Mouse (Mus musculus) retina, postnatal 1 day (tissue): ENCODE data around the gene Hist1h1a.
"Not testable (repeated sequence)": the region's sequence is repeated elsewhere in the genome, so short reads cannot be mapped to it uniquely, and the experiment has no call there.

Source experiments
- DNase-seq: peaks from one replicate; pipeline ENCODE4 v3.0.0-alpha.2; 2012

Hist1h1a gene

DNA sequence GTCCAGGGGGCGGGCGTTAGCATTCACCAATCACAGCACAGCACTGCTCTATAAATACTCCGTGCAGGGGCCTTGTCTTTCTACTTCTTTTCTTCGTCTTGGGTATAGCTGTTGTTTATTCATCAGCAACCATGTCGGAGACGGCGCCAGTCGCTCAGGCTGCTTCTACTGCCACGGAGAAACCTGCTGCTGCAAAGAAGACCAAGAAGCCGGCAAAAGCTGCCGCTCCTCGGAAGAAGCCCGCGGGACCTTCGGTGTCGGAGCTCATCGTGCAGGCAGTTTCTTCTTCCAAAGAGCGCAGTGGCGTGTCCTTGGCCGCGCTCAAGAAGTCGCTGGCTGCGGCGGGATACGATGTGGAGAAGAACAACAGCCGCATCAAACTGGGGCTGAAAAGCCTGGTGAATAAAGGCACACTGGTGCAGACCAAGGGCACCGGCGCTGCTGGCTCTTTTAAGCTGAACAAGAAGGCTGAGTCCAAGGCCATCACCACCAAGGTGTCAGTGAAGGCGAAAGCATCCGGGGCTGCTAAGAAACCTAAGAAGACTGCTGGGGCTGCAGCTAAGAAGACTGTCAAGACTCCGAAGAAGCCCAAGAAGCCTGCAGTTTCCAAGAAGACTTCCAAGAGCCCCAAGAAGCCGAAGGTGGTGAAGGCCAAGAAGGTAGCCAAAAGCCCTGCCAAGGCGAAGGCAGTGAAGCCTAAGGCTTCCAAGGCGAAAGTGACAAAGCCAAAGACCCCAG is at the start of gene Hist1h1a:
Gene Hist1h1a (plus strand): TSS at position 81 of the 738 bp plus-strand sequence.
- peak; percentile 96 for DNase-seq

DNA sequence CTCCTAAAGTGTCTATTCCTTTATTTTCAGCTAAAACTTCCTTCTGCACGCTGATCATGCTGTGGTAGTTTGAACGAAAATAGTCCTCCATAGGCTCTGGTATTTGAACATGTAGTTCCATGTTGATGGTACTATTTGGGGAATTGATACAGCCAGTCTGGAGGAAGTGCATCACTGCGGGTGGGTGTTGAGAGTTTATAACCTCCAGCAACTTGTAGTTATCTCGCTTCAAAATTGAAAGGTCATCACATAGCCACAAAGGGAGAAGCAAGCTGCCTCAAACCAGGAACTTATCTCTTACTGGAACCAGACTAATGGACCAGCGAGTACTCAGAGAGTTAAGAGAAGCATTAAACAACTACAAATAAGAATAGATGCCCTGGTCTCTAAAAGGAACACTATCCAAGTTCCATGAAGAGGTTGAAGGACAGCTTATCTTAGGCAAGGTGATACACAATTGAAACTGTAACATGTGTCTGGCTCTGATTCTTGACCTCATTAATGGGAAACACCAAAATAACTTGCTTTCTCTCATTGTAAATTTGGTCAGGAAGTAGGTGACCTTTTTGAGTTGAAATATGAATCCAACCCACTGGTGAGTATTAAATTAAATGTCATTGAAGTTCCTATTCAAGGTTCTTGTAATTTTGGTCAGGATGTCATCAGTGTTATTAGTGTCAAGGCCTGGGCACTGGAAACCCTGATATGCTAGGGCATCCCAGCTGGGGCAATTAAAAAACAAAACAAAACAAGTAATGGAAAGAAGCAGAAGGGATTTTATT is 47.0 kb upstream of the Hist1h1a start:
- DNase-seq = no peak

DNA sequence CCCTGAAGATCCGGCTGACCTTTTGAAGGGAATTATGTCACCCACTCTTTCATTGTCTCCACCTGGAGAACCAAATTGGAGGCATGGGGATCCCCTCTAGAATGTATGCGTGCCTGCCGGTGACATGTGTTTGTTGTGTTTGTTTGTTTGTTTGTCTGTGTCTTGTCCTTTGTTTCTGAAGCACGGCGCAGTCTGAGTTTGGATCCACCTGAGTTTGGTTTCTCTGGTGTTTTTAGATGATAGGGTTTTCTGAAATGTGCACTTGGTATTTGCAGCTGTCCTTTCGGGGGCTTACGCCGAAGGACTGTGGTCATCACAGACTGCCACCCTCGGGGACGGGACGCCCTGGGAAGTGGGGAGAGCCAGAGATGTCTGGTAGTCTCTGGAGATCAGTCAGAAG is 46.3 kb upstream of the Hist1h1a start:
- no peak for DNase-seq

DNA sequence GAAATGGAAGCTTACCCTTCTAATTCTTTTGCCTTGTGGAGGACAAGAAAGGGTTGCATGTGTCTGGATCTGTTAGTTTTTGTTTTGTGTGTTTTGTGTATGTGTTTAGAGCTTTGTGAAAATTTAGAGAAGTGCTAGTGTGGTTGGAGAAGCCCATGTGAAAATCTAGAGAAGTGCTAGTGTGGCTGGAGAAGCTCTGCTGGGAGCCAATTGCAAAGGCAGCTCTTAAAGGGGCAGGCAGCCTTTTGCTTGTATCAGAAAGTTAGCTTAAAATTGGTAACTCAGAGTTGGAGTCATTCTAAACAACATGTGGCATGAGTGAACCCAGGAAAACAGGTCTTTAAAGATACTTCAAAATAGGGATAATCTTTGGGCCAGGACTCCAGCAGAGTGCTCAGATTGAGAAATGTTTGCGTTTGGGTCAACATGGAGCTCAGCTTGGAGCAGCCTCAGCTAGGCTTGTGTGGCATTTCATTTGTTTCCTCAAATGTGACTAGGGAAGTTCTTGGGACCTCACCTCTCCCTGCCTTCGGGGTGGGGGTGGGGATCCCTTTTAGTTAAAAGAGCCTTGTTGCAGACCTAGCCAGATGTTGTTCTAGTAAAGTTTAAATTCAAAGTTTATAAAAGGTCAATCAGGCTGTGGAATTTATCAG is 45.7 kb upstream of the Hist1h1a start:
- not testable (repeated sequence) for DNase-seq

DNA sequence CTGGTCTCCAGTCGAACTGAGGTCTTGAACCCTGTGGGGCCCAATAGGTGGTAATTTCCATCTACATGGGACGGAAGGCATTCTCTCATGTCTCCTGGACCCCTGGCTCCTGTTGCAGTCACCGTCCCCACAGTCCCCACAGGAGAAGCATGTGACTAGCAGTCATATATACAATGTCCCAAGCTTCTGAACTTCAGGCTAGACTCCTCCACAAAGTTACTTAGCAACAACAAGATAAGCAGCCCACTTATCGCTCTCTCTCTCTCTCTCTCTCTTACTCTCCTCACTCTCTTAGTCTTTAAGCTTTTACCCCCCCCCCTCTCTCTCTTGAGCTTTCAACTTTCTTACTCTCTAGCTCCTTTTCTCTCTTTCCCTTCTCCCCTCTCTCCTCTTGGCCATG is 39.2 kb upstream of the Hist1h1a start:
- DNase-seq = no peak

DNA sequence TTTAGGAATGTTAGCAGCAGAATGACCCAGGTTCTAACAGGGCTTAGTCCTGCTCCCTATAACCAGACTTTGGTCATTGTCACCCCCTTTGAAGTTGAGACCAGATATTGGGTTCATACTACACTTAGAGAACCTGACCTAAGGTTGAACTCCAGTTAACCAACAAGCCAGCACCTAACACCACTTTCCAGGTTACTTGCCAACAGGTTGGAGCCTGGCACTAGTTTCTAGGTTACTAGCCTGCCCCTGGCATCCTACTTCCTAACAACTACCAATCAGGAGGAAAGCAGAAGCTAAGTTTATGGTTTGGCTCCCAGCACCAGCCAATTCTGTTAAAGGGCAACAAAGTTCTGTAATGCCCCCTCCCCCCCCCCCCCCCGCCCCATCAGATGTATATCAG is 38.3 kb upstream of the Hist1h1a start:
- no peak for DNase-seq

DNA sequence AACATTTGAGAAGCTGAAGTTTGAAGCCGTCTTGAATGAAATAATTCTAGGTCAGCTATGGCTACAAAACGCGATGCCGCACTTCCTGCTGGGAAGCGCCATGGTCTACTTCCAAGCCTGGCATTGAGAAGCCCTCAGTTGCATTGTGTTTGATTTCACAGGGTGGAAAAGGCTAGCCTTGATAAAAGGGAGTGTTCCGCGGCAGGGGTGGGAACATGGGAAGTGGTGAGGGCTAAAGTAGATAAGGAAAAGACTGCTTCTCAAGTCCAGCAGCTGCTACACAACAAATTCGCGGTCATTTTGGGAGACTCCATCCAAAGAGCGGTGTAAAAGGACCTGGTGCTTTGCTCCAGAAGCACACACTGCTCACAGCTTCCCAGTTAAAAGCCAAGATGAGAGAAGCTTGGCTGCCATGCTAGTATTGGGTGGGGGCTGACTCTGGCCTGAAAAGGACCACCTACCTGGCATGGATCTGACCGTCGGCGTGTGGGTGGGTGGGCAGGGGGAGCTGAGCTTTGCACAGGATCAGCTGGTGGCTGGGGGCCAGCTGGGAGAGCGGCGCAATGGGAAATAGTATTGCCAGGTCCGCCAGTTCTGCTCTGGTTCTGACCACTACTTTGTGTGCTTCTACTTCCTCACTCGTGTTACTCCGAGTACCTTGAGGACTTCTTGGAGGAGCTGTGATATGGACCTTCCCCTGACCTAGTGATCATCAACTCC is 34.8 kb upstream of the Hist1h1a start:
- DNase-seq = no peak

DNA sequence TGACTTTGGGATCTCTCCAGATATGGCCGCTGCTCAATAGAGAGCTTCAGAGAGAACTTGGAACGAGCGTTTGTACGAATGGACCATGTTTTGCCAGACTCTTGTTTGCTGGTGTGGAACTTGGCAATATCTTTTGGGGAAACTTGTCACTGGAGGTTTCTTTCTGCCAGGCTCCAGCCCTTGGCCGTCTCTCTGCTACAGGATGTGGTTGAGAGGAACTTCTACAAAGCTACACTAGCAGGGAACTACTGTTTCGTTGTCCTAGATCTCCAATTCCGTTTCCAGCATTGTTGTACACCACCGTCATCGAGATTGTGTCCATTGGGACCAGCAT is 34.3 kb upstream of the Hist1h1a start:
- DNase-seq = no peak

DNA sequence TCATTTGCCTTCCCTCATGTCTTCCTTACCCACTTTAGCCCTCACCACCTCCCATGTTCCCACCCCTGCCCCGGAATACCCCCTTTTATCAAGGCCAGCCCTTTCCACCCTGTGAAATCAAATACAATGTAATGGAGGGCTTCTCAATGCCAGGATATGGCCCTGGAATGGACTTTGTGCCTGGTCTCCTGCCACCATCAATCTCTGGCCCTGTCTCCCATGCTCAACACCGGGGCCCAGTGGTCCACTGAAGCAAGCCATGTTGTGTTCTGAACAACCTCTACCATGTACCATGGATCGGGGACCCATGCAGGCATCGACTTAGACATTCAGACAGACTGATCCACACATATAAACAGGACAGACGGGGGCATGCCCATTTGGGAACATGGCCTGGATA is 33.8 kb upstream of the Hist1h1a start:
- DNase-seq = no peak

DNA sequence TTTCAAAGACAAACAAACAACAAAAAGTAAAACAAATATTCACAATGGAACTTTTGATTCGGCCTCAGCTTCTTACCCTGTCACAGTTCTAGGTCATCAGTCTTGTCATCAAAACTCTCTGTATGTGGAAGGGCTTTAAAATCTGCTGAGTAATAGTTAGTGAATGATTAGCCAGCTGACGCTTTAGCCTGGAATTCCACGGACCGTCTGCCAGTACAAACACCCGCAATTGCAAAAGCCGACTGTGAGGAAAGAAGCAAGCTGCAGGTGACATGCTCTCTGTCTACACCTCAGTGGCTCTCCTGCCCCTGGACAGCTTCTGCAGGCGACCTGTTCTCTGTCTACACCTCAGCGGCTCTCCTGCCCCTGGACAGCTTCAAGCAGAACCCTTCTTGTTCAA is 33.0 kb upstream of the Hist1h1a start:
- DNase-seq = no peak

DNA sequence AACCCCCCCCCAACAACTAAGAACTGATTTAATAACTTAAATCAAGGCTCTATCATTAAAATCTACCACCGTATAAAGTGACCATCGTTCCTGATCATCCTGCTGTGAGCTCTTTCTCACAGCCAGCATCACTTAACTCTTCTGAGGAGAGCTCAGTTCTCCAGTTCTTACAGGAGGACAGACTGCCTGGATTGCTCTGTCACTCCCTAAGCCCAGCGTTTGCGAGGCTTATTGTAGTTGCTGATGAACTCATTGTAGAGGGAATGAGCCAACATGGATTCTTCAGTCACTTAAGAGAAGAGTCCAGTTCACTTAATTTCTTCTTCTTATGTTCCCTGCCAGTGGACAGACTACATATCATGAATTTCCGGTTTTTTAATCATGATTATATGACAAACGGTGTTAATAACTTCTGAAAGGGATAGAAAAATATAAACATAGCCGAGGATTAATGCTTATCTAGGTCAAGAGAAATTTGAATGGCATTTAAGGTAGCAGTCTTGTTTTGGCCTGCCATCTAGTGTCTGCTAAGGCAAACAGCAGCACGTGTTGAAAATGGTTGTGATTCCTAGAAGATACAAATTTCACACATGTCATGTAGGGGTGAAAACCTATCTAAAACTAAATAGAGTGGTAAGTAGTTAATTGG is 31.2 kb upstream of the Hist1h1a start:
- DNase-seq = peak; percentile 73

DNA sequence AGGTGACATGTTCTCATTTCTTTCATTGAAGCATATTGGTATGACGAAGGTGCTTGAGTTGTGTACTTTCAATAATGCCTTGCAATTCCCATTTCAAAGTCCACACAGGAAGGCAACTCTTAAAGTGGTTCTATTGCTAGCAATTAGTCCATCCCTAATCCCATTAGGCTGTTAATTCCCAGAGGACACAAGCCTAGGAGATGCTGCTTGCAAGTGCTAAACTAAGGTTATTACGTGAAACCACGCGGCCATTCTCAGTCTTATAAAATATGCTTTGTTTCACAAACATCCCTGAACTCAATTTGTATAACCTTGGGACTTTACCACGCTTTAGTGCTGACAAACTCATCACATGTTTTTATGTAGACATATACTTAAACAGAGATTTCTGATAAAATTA is 26.4 kb upstream of the Hist1h1a start:
- DNase-seq = peak; percentile 61

DNA sequence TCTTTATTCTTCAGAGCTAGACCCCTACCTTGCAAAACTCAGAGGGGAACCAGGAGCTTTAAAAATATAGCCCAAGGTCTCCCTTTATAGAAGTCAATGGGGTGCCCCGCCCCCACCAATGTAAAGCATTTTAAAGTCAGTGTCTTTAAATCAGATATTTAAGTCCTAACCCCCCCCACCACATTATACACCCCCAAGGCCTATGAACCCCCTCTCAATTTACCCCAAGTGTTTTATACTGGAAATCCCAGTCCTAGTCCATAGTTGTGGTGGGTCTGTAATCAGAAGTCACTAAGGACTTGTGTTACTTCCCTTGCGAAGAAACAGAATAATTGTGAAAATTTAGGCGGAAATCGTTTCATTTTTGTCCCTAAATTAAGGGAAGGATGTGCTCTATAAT is 25.4 kb upstream of the Hist1h1a start:
- no peak for DNase-seq

DNA sequence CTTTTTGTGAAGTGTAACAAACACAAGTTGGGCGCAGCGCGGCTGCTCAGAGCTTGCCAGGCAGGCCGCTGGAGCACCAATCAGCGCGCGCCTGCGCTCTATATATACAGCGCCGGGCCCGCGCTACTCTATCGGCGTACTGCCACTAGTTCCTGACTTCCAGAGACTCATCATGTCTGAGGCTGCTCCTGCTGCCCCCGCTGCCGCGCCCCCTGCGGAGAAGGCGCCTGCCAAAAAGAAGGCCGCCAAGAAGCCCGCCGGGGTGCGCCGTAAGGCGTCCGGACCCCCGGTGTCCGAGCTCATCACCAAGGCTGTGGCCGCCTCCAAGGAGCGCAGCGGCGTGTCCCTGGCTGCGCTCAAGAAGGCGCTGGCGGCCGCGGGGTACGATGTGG is 24.8 kb upstream of the Hist1h1a start, which contains the start of gene Hist1h1c:
Gene Hist1h1c (plus strand): TSS at position 132 of the 392 bp plus-strand sequence.
- DNase-seq = peak; percentile 95

DNA sequence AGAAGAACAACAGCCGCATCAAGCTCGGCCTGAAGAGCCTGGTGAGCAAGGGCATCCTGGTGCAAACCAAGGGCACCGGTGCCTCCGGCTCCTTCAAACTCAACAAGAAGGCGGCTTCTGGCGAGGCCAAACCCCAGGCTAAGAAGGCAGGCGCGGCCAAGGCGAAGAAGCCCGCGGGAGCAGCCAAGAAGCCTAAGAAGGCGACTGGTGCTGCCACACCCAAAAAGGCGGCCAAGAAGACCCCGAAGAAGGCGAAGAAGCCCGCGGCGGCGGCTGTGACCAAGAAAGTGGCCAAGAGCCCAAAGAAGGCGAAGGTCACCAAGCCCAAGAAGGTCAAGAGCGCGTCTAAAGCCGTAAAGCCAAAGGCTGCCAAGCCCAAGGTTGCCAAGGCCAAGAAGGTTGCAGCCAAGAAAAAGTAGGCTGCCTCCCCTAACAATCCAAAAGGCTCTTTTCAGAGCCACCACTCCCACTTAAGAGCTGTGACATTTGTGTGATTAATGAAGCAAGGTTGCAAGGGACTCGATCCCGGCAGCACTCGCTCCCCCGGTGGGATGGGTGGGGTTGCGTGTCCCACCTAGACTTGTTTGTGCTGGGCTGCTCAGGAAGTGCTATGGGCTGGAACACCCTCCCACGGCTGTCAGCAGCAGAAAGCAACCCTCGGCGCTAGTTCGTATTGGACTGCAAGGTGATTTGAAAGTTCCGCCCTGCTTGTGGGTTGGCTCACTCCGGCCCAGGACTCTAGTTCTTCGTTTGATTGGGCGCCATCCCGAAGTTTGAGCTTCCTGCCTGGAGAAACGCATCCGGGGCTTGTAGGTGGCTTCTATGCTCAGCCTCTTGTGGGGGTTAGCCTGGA is 24.2 kb upstream of the Hist1h1a start:
- peak; percentile 95 for DNase-seq

DNA sequence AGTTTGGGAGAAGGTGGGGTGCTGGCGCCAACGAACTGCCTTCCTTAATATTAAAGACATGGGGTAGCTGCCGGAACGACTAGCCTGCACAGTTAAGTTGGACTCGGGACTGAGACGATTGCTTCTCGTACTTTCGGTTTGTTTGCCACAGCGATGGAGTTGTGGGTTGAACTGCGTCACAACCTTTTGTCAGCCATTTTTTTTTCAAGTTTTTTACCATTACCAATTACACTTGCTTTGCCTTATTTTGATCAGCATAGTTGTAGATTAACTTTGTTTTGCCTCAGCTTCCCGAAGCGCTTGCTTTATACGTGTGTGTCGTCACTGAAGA is 23.6 kb upstream of the Hist1h1a start:
- no peak for DNase-seq

DNA sequence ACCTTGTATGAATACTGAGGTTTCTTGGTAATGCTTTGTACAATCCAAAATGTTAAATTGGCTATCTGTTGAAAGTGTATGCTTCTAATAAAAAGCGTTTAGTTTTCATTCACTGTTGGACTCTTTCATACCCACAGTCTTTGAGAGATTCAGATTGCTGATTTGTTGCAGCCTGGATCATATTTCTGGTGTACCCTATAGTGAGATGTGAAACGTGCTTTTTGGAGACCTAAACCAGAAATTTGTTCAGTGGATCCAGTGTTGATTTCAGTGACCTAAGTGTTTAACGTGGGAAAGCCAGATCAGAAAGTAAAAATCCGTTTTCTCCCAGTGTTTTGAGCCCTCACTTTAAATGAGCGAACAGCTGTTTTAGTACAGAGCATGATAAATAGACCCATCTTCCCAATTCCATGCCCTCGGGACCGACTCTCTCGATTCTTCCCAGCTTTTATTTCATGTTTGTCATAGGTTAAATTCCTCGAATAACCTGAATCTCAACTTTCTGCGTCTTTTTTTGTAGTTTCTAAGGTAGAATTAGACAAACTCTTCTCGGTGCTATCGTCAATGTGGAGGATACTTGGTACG is 23.1 kb upstream of the Hist1h1a start:
- no peak for DNase-seq

DNA sequence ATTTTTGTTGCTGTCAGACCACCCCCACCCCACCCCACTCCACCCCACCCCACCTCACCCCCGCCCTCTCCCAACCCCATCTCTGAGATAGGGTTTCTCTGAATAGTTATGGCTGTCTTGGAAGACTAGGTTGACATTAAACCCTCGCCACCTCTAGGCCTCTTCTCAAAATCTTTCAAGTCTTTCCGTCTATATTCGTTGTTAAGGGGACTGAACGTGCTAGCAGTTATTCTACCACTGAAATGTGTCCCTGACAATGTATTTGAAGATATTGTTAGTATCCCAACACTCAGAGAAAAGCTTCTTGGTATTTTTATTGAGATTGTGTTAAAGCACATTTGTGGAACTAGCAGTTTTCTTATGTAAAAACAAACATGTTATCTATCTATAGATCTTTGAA is 22.6 kb upstream of the Hist1h1a start:
- no peak for DNase-seq

DNA sequence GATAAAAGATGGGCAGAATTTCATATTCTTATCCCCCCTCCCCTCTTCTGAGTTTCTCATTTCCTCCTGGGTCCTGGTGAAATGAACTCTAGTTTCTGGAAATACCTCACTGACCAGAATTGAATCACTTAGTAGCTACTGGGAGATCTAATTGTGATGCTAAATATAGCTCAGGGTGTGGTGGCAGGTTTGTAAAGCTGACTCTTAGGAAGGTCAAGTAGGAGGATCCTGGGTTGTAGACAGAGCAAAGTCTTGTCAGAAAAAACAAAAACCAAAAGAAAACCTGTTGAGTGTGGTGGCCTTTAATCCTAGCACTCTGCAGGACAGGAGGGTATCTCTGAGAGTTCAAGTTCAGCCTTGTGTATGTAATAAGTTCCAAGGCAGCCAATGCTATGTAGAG is 21.5 kb upstream of the Hist1h1a start:
- no peak for DNase-seq

DNA sequence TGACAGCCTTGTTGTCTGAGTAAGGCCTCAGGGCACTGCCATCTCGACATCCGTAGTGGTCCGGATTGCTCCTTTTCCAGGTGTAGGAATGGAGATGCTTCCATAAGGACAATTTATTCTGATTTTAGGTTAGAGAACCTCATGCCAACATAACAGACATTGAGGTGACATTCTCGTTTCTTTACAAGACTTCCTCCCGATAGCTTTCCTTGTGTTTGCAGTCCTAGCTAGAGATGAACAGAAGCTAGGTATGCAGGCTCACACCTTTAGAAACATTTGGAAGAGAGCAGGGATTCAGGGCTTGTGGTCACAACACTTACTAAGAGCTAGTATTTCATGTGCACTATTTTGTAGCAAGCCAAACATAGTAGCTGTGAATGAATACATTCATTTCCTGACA is 20.3 kb upstream of the Hist1h1a start:
- peak; percentile 11 for DNase-seq

DNA sequence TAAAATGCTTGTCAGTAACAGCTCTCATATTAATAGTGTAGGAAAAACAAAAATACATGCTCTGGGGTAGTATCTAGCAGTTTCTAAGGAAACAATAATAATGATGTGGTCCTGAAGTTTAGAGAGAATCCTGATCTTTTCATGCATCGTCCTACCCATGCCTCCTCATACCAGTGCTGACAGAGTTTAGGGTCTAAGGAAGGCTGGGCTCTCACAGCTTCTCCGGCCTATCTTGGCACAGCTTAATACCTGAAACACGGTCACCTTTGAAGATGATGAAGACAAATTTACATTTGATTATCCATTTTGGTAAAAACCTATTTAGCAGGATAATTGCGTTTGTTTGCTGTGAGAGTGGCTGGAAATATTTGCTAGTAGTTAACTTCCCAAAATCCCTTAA is 19.5 kb upstream of the Hist1h1a start:
- DNase-seq = no peak
